Mouse (Mus musculus): ENCODE measurements at regions not wholly inside any gene's neighbourhood (a gene's known extent, or its start where the extent isn't known, plus 50 kb on each side); places are given as distances from the start of the nearest gene placed in this dataset.

DNA sequence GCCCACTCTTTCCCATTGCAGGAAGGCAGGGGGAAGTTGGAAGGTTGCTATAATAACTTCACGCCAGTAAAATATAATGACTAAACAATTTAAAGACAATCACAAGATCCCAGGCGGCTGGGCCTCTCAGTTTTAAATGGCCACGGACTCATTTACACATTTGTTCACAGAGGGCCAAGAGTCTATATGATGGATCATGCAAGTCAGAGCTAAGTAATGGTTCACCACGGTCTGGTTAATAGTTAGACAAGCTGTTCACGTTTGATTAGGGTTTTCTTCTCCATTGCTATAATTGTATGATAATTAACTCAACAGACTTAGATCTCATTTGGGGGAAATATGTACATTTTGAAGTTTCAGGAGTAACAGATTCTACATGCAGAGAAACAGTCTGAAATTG is 170.0 kb downstream of the Ppargc1a start:
- no peak for DNase-seq

GRCm38 (mm10) chr5:51391319-51391718 is 176.2 kb downstream of the Ppargc1a start:
- DNase-seq, result no peak

- DNase-seq, result no peak
Observed at GRCm38 (mm10) chr5:51387751-51388150, 179.8 kb downstream of the Ppargc1a start.

DNA sequence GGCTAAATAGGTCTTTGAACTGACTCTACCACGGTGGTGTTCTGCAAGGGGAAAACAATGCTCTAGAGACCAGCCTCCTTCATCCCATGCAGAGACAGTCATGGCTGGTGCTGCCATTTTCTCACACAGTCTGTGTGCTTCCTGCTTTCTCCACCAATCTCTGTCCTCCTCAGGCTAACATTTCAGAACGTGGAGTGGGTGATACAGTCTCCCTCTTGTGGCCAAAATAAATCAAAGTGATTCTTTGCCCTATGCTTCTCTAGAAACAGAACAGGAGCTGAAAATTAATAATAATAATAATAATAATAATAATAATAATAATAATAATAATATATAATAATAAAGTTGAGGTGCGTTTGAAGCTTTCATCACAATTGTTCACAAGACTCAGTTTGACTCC is 181.1 kb downstream of the Ppargc1a start:
- DNase-seq, result no peak

DNA sequence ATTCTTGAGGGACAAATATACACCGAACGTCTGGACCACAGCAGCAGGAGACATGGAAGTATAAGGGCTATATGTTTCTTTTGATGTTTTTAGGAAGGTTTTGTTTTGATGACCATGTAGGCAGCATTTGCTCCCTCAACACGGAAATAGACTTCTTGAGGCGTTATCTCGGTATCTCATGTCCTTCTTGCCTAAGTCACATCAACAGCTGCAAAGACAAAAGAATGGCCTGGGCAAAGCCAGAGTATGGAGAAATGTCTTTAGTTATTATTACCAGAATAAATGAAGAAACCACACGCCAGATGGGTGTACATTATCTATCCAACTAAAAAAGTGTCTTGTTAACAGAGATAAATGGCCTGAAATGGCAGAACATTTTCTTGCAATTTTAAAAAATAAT is 183.2 kb downstream of the Ppargc1a start:
- DNase-seq, result no peak

DNA sequence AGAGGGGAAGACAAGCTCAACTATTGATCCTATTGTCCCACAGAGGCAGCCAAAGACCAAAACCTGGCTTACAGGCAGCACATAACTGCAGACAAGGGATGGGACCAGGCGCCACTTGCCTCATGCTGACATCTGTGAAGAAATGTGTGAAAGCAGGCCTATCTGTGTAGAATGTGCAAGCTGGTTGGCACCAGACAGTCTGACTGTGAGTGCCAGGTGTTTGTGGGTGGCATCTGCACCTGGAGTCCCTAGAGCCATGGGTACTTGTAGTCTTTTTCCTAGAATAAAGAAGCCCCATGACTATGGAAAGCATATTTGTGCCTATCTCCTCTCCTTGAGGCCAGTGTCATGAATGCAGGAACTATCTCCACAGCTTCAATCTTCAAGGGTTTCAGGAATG is 208.4 kb downstream of the Ppargc1a start:
- no peak for DNase-seq

DNA sequence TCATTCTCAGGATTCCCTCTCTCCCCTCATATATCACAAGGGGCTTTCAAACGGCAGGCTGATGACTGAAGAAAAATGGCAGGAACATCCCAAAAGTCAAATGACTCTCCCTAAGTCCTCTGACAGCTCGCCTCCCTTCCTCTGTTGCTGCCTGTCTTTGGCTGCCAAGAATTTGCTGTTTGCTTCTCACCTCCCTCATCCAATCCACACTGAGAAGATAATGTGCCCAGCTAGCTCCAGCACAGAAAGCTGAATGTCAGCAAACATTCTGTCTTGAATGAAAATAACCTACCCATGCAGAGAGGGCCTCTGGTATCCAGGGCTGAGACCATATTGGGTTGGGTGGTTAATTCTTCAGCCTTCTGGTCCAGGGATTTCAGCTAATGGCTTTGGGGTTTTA is 219.3 kb downstream of the Ppargc1a start:
- no peak for DNase-seq

- no peak for DNase-seq
Observed at GRCm38 (mm10) chr5:51329142-51329541, 238.4 kb downstream of the Ppargc1a start.

DNA sequence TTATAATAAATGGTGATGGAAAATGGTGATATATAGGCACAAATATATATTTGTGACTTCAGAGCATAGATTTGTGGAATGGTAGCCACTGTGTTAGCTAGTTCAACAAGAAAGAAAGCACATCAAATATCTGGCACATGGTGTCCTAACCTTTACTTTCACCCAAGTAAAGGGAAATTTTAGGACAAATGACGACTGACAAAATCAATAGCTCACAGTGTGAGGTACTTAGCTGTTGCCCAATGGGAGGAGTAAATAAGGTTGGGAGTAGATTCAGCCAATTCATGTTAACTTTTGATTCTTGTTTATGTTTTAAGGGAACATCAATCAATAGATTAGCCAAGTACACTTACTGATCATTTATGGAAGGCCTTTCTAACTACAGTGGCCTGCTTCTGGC is 278.3 kb downstream of the Ppargc1a start:
- DNase-seq, result no peak

GRCm38 (mm10) chr5:51288234-51288633 is 279.3 kb downstream of the Ppargc1a start:
- no peak for DNase-seq

DNA sequence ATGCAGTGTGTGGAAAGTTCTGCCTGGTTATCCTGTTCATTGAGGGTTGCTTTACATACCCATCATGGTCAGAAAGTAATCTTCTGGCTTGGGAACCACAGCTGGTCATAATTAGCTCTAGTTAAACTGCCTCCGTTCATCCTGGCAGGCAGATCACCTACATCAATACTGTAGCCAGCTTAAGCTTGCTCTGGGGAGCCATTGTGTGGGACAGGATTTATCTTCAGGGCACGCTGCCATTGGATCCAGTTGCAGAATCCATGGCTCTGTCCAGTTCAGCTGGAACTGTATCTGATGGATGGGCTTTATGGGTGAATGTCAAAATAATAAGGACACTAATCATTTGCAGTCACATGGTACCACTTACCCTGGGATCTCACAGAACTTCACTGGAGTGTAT is 326.4 kb downstream of the Ppargc1a start:
- no peak for DNase-seq

DNA sequence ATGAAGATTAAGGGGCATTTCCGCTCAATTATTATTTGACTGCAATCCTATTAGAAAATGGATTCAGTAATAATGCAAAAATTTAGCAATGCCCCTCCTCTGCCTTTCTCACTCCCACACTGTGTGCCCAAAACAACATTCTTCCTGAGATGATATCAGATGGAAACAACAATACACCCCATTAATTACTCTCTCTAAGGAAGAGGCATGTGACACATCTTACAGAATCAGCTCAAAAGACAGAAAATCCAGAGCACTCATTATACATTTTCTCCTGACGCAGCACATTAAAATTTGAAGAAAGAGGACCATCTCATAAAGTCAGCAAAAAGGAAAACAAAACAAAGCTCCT is 333.5 kb downstream of the Ppargc1a start:
- no peak for DNase-seq

- no peak for DNase-seq
Observed at GRCm38 (mm10) chr5:51233271-51234003, 334.1 kb downstream of the Ppargc1a start.

GRCm38 (mm10) chr5:51229806-51230205 is 337.7 kb downstream of the Ppargc1a start:
- DNase-seq, result no peak

DNA sequence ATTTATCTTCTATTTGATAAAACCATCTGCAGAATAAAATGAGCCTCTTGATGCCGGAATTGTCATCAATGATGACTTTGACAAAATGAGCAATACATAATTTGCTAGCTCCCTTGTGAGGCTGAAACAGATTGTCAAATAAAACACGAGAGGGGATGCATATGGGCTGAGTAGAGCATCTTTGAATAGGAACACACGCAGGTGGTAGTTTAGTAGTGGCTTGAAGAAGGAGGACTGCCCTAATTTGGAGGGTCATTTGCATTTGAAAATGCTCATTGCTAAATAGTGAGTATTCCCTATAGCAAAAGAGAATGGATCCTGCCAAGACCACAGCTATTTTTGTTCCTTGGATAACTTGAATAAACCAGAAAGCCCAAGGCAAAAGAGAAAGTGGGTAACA is 339.5 kb downstream of the Ppargc1a start:
- no peak for DNase-seq

DNA sequence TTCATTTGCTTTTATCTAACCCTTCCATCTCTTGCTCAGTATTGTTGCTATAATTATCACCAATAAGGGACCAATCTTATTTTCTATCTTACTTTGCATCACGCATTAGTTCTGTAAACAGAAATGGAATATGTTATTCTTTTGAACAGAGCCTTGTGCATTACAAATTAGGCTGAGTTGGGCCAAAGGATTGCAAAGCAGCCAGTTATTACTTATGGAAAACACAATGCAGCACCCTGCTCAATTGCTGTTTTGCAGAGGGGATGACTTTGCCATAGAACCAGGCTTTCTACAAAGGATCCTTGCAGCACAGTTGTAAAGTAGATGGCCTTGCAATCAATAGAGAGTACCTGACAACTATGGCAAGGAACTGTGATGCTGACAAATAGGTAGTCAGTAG is 364.3 kb downstream of the Ppargc1a start:
- no peak for DNase-seq

DNA sequence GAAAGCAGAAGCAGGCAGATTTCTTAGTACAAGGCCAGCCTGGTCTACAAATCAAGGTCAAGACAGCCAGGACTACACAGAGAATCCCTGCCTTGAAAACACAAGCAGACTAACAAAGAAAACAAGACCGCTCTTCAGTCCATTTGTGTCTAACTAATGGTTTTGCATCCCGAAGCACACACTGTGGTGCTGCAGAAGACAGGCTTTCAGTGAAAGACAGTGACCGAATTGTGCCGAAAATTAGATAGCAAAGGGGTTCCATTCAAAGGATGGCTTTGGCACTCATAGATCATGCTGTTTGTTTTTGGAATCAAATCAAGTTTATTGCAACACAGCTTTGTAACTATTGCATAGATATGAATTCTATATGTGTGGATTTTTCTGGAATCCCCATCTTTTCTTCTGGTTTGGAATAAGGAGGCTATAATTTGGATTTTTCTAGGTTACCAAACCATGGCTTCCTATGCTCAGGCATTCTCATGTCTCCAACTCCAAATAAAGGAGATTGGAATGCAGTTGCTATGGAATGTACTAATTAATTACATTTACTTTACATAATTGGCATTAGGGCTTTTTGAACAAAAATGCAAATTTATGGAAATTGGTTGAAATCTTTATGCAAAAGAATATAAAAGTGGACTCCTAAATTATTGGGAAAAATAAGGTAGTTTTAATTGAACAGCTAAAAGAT is 364.9 kb downstream of the Ppargc1a start:
- DNase-seq, result no peak

DNA sequence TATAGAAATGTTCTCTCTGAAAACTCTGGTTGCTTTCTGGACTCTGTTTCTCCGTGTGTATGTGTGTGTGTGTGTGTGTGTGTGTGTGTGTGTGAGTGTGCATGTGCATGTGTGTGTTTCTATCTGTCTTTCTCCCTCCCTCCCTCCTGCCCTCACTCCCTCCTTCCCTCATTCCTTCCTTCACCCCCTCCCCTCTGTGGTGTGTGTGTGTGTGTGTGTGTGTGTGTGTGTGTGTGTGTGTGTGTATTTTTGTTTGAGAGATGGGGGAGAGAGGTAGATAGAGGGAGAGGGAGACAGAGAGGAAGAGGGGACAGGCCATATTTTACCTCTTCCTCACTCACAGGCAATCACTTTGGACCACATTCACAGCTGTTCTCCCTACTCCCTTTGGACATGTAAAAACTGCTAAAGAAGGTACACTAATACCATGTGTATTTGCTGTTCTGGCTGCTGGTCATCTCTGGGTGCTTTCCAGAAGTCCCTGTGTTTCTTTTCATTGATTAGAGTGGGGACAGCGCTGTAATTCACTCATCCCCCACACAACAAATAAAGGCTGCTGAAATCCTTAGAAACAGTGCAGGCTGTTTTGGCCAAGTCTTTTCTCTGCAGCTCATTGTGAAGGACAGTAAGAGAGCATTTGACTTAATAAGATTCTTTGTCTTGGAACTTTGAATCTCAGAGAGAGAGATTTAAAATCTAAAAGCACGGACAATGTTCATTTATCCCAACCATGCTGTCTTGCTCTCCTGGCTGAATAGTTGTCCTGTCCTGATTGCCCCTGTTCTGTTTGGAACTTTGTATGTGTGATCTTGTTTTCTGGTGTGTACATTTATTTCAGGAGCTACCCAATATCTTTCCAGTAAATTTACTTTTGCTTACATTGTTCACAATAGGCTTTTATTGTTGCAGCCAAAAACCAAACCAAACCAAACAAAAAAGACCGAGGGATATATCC is 370.9 kb downstream of the Ppargc1a start:
- DNase-seq, result no peak

- DNase-seq, result no peak
Observed at GRCm38 (mm10) chr5:51190661-51191060, 376.9 kb downstream of the Ppargc1a start.

DNA sequence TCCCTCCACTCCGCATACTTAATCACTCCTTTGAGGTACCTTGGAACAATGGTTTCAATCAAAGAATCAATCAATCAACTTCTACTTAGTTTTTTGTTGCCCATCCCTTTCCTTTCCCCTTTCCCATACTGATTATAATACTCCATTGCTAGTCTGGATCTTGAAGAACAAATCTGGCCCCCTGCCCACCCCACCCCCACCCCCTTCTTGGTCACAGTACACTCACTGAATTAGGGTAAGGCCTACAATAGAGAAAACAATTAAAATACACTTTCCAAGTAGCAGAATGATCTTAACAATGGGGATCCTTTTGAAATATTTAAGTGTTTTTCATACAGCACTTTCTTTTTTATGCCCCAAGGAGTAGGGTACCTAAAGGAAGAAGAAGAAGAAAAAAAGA is 397.7 kb downstream of the Ppargc1a start:
- no peak for DNase-seq

- DNase-seq, result no peak
Observed at GRCm38 (mm10) chr5:51168206-51168605, 399.3 kb downstream of the Ppargc1a start.

GRCm38 (mm10) chr5:51156901-51157300 is 410.6 kb downstream of the Ppargc1a start:
- no peak for DNase-seq

DNA sequence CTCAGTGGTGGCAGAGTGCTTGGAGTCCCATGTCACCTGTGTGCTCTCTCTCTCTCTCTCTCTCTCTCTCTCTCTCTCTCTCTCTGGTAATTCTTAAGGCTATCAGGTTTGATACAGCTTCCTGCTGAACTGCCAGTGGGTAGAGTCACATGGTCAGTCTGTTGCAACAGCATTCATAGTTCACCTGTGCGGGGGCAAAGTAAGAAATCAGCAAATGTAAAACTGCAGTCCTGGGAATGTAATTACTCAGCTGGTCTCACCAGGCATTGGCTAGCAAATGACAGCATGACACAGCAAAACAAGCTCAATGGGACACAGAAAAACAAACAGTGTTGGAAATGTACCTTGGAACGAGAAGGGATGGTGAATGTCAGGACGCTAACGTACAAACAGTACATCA is 422.7 kb downstream of the Ppargc1a start:
- no peak for DNase-seq

DNA sequence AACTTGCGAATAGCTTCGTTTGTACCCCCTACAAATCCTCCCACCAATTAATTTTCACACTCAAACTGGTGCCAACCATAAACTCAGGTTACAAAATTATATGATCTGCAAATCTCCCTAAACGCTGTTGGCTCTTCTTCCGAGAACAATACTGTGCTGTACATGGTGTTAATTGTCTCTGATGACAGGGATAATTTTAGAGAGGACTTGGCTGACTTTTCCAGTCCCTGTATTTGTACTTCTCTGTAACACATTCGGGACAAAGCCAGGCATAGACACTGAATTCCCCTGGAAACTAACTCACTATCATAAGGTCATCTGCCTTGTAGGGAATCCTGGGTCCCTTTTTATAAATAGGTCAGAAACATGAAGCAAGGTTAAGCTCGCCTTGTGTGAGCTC is 442.4 kb downstream of the Ppargc1a start:
- DNase-seq, result no peak
